Mouse (Mus musculus) kidney, postnatal 10 days (tissue): Measurements from ENCODE around the gene Atp7b.

Experiments used
- DNase-seq: peaks from one replicate; pipeline ENCODE4 v3.0.0; 2021; ENCODE audit warnings: mixed read lengths

Gene Atp7b

GRCm38 (mm10) chr8:22059821-22060445, at the start of gene Atp7b:
TSS of gene Atp7b (minus strand) at chr8:22060305.
- peak; percentile 70 for DNase-seq

- DNase-seq, result no peak
These were observed 46.9 kb upstream of the Atp7b start for GRCm38 (mm10) chr8:22107020-22107419.

- peak; percentile 14 for DNase-seq
These were observed 31.5 kb upstream of the Atp7b start for GRCm38 (mm10) chr8:22091568-22091967.

GRCm38 (mm10) chr8:22089226-22089625, 29.1 kb upstream of the Atp7b start:
- DNase-seq, result no peak

GRCm38 (mm10) chr8:22079313-22080007, 19.4 kb upstream of the Atp7b start:
- DNase-seq, result no peak

- no peak for DNase-seq
These were observed 1.0 kb upstream of the Atp7b start for GRCm38 (mm10) chr8:22061126-22061525.

- DNase-seq, result peak; percentile 99
These were observed 363 bp upstream of the Atp7b start, which contains the start of gene Alg11 for GRCm38 (mm10) chr8:22060446-22060889. TSS of gene Alg11 (plus strand) at chr8:22060721.

- DNase-seq, result no peak
These were observed 859 bp downstream of the Atp7b start for GRCm38 (mm10) chr8:22059153-22059738.

- no peak for DNase-seq
These were observed 1.7 kb downstream of the Atp7b start for GRCm38 (mm10) chr8:22058368-22058767.

GRCm38 (mm10) chr8:22056850-22057249, 3.3 kb downstream of the Atp7b start:
- no peak for DNase-seq

- no peak for DNase-seq
These were observed 4.6 kb downstream of the Atp7b start for GRCm38 (mm10) chr8:22055492-22055877.

GRCm38 (mm10) chr8:22054674-22055491, 5.2 kb downstream of the Atp7b start:
- DNase-seq, result no peak

- peak; percentile 75 for DNase-seq
These were observed 12.2 kb downstream of the Atp7b start for GRCm38 (mm10) chr8:22047699-22048464.

- no peak for DNase-seq
These were observed 16.4 kb downstream of the Atp7b start for GRCm38 (mm10) chr8:22043706-22044105.

- DNase-seq, result no peak
These were observed 17.6 kb downstream of the Atp7b start for GRCm38 (mm10) chr8:22042515-22042914.

- no peak for DNase-seq
These were observed 20.0 kb downstream of the Atp7b start for GRCm38 (mm10) chr8:22040153-22040509.

GRCm38 (mm10) chr8:22039468-22040152, 20.5 kb downstream of the Atp7b start:
- no peak for DNase-seq

- no peak for DNase-seq
These were observed 23.1 kb downstream of the Atp7b start for GRCm38 (mm10) chr8:22037022-22037421.

GRCm38 (mm10) chr8:22036137-22036536, 24.0 kb downstream of the Atp7b start:
- no peak for DNase-seq

- no peak for DNase-seq
These were observed 29.1 kb downstream of the Atp7b start for GRCm38 (mm10) chr8:22030990-22031389.

GRCm38 (mm10) chr8:22028973-22029372, 31.1 kb downstream of the Atp7b start:
- DNase-seq, result no peak

- DNase-seq, result no peak
These were observed 34.9 kb downstream of the Atp7b start for GRCm38 (mm10) chr8:22025241-22025640.
